Mouse (Mus musculus) lung, adult 2 months (tissue): Measurements from ENCODE around the gene Sigmar1. TPM values are rescaled to one million over a fixed set of nuclear protein-coding genes. Genes with fewer than 3 reads are reported as not detected.
A peak's percentile ranks its signal among the peaks of the same experiment; 100 is the strongest.
"Not testable (repeated sequence)": the region's sequence is repeated elsewhere in the genome, so short reads cannot be mapped to it uniquely, and the experiment has no call there.

Experiments used
- DNase-seq: peaks from one replicate; pipeline ENCODE4 v3.0.0; 2022
- H3K4me1 ChIP-seq: fragments of 200-500 bp; 2 replicates; pipeline ENCODE4 v1.6.1; 2011; ENCODE audit warnings: low read length; ENCODE audit not compliant: control insufficient read depth, insufficient read depth
- H3K4me3 ChIP-seq: fragments of 200-500 bp; replicated peaks from 2 replicates; pipeline ENCODE3; 2011; ENCODE audit warnings: low read depth, mild to moderate bottlenecking, control low read depth, low read length; ENCODE audit errors: extremely low read depth
- CTCF ChIP-seq: fragments of 200-500 bp; IDR thresholded peaks from 2 replicates; pipeline ENCODE4 v1.5.1; 2011; ENCODE audit warnings: mild to moderate bottlenecking, low read length, control low read depth; ENCODE audit not compliant: insufficient read depth
- POLR2A ChIP-seq: fragments of 200-500 bp; IDR thresholded peaks from 2 replicates; pipeline ENCODE4 v1.6.1; 2011; ENCODE audit warnings: low read depth, mild to moderate bottlenecking, control low read depth, low read length, borderline replicate concordance; ENCODE audit errors: extremely low read depth
- WGBS: fragments of 180-500 bp; shearing (Covaris S2); methylation state at CpG from one replicate; pipeline ENCODE4 v1.1.7; 2018; 5-methylcytosine and 5-hydroxymethylcytosine counted together
- polyA plus RNA-seq: library from polyadenylated mRNA; depleted of rRNA; stranded (reverse); fragments of >200 nt; gene quantifications from 2 replicates; pipeline ENCODE4 v1.2.3, GENCODE M21; 2012; rRNA removed

Sigmar1 gene
- polyA plus RNA-seq = 70.9 and 83.3 TPM in 2 replicates

DNA sequence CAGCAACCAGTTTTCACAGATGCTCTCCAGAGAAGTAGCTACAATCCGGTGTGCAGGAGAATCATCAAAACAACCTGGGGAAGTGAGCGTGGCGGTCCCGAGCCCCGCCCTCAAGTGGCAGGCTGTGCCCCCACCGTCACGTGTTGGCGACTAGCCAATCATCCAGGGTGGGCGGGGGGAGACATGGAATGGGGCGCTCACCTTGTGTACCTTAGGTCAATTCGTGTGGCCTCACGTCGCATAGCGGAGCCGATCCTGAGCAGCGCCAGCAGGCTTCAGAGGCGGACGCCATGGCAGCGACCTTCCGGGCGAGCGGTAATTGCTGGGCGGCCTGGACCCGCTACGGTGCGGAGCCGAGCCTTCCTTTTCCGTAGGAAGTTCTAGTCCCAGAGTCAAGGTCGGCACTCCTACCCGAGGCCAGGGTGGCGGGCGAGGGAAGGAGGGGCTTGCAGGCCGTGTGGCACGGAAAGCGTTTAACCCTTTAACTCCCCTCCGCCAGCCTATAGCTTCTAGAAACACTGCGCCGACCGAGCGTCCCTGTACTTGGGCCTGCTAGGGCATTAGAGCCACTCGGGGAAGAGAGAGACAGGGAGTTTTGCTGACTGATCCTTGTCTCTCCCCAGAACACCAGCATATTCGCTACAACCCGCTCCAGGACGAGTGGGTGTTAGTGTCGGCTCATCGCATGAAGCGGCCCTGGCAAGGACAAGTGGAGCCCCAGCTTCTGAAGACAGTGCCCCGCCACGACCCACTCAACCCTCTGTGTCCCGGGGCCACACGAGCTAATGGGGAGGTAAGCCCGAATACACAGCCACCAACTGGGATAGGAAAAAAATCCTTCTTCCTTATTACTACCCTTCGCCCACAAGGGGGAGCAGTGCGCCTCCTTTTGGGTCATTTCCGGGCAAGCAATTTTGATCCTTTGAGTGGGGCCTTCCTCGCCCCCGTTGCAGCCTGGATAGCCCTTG lies at the start of gene Sigmar1:
Sigmar1 (minus strand) TSS at position 820 of the 968 bp plus-strand sequence.
- WGBS = under 1% methylated on average over 57 of the region's 57 CpGs
- TF ChIP-seq POLR2A (peak; percentile 72; the same call in 1 of the 2 replicates), CTCF (peak; percentile 84)
- DNase-seq = peak; percentile 91
- H3K4me1 ChIP-seq = peaks cover 4% of the 10 kb centered on the region; the same call in 1 of the 2 replicates
- peak within 1 kb of the TSS; percentile 91 for H3K4me3 ChIP-seq

GRCm38 (mm10) chr4:41783197-41783596 lies 27.2 kb upstream of the Sigmar1 start:
- 37% methylated on average over 3 of the region's 3 CpGs for WGBS
- not testable (repeated sequence) for H3K4me1 ChIP-seq, DNase-seq, H3K4me3 ChIP-seq

- not testable (repeated sequence) for H3K4me1 ChIP-seq, DNase-seq, H3K4me3 ChIP-seq
- 66% methylated on average over 4 of the region's 4 CpGs for WGBS
These were observed 26.8 kb upstream of the Sigmar1 start for GRCm38 (mm10) chr4:41782711-41783110.

DNA sequence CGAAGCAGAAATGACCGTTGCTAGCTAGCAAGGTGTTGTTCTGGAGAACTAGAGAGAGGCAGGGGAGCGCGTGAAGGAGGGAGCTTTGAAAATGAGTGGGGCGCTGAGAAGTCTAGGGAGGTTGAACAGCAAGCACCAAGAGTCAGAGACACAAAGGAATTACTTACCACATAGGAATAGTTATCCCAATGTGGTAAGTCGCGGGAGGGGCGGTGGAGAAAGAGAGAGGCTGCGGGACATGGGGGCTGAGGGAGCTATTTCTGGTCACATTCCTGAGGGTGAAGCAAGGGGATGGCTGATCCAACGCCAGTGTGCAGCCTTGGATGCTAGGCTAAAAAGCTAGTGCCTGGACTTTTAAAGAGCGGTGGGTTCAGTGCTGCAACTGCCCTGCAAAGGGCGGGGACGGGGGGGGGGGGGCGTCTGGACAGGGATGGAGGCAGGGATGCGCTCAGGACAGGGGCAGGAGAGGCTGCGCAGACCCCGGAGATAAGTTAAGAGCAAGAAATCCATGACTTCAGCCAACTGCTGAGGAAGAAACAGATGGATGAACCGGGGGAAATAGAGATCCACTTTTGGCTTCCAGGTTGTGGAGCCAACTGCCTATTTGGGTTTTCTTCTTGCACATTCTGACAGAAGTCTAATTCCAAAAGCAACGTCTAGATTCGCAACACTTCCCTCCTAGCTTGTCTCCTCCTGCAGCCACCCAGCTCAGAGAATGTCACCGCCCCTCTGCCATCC lies 26.0 kb upstream of the Sigmar1 start:
- H3K4me3 ChIP-seq, DNase-seq, H3K4me1 ChIP-seq: not testable (repeated sequence)
- WGBS = 31% methylated on average over 14 of the region's 21 CpGs

DNA sequence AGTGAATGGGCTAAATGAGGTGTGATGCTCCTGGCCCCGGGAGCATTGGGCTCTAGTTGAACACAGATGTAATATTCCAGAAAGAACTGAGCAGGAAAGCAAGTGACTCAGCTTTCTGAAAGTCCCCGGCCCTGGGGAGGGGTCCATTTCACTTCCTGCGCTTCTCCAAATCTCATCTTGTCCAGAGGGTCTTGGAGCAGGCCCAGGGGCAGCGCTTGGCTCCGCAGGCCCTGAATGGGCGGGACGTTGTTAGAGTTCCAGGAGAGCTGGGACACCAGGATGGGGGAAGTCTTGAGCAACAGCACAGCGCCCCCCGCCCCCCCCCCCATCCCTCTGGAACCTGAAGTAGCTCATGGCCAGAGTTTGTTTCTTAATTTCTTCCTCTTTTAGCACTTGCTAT lies 25.3 kb upstream of the Sigmar1 start:
- H3K4me1 ChIP-seq, DNase-seq, H3K4me3 ChIP-seq: not testable (repeated sequence)
- 22% methylated on average over 9 of the region's 9 CpGs for WGBS

DNA sequence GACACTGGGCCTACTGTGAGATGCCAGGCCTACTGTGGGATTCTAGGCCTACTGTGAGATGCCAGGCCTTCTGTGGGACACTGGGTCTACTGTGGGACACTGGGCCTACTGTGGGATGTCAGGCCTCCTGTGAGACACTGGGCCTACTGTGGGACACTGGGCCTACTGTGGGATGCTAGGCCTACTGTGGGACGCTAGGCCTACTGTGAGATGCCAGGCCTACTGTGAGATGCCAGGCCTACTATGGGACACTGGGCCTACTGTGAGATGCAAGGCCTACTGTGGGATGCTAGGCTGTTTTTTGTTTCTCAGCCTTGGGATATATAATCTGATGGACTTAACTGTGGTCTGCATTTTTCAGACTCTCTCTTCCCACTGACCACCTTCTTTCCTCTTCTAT lies 19.9 kb upstream of the Sigmar1 start:
- WGBS = 83% methylated on average over 1 of the region's 1 CpGs
- not testable (repeated sequence) for H3K4me1 ChIP-seq, H3K4me3 ChIP-seq, DNase-seq

GRCm38 (mm10) chr4:41774506-41774905 lies 18.5 kb upstream of the Sigmar1 start:
- not testable (repeated sequence) for DNase-seq, H3K4me3 ChIP-seq

DNA sequence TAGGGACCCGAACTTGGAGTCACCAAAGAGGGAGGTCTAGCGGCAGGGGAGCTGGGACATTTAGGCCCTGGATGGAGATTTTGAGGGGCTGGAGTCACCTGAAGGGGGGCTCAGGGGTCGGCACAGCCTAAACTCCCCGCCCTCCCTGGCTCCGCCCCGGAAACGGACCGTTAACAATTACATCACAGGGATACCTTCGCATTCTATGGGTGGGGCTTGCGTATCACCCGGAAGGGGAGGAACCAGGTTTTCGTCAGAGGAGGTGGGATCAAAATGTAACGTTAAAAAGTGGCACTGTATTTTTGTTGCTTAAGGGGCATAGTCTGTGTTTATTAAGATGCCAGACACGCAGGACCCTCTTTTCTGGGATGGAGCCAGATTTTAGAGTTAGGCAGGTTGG lies 18.0 kb upstream of the Sigmar1 start, which contains the start of gene Ccl27a:
Ccl27a (minus strand) TSS at position 246 of the 400 bp plus-strand sequence.
- H3K4me3 ChIP-seq = peak within 1 kb of the TSS; percentile 63
- H3K4me1 ChIP-seq = not testable (repeated sequence)
- WGBS = 2% methylated on average over 12 of the region's 14 CpGs
- DNase-seq = peak; percentile 85

More at GRCm38 (mm10) chr4:41774506-41774905, 18.5 kb upstream of the Sigmar1 start:
- WGBS = 64% methylated on average over 3 of the region's 3 CpGs
- not testable (repeated sequence) for H3K4me1 ChIP-seq

GRCm38 (mm10) chr4:41773502-41773901 lies 17.5 kb upstream of the Sigmar1 start:
- 2% methylated on average over 23 of the region's 25 CpGs for WGBS
- peak; percentile 81 for DNase-seq
- peak overlapping the region; percentile 63 for H3K4me3 ChIP-seq
- H3K4me1 ChIP-seq = not testable (repeated sequence)
- peak; percentile 57; the same call in 1 of the 2 replicates for TF ChIP-seq POLR2A

GRCm38 (mm10) chr4:41772946-41773345 lies 17.0 kb upstream of the Sigmar1 start:
- not testable (repeated sequence) for DNase-seq, H3K4me1 ChIP-seq
- 13% methylated on average over 7 of the region's 16 CpGs for WGBS
- H3K4me3 ChIP-seq = peak overlapping the region; percentile 28

DNA sequence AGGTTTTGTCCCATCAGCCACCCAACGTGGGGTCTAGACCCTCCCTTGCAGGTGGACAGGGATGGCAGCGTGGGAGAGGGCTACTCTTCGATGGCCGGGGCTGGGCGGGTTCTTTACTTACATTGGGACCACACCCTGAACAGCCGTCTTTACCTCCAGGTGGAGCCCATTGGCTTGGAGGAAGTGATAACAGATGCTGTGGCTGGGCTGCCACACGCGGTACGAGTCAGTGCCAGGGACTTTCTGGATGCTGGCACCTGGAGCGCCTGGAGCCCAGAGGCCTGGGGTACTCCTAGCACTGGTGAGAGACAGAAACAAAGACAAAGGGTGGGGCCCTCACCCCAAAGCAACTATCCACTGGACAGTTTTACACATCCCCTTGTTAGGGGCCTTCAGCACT lies 11.3 kb upstream of the Sigmar1 start:
- DNase-seq, H3K4me1 ChIP-seq, H3K4me3 ChIP-seq: not testable (repeated sequence)
- 78% methylated on average over 10 of the region's 10 CpGs for WGBS

- not testable (repeated sequence) for H3K4me1 ChIP-seq, H3K4me3 ChIP-seq, DNase-seq
- WGBS = 64% methylated on average over 4 of the region's 6 CpGs
These were observed 7.2 kb upstream of the Sigmar1 start for GRCm38 (mm10) chr4:41763176-41763575.

- H3K4me3 ChIP-seq, DNase-seq, H3K4me1 ChIP-seq: not testable (repeated sequence)
- WGBS = 57% methylated on average over 8 of the region's 8 CpGs
These were observed 6.7 kb upstream of the Sigmar1 start for GRCm38 (mm10) chr4:41762688-41763114.
